Mouse (Mus musculus): ENCODE measurements around the gene Hnrnpf.

DNA sequence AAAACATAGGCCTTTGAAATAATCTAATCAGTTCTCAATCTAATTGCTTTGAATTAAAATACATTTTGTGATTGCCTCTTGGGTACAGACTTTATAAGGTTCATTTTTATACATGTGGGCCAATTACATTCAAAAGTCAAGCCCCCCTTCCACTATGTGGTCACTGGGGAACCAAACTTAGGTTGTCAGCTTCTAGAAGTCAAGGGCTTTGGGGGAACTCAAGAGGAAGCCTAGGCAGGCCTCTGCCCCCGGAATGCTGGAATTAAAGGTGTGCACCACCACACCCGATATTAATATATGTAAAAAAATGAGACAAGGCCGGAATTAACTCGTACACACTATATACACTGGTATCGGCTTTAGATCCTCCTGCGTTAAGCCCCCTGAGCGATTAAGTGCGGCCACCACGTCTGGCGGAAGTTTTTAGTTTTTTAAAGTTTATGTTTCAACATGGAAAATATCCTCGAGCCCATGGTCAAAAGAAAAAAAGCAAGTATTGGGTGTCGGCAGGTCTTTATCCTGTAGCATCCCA, 16.1 kb downstream of the Hnrnpf start:
- TF ChIP-seq CTCF (IDR thresholded peaks at IDR 0.05; ENCODE audit: borderline replicate concordance, control insufficient read depth, extremely low read depth, insufficient read depth, low read length, poor library complexity) (no peak), POLR2A (IDR thresholded peaks at IDR 0.05; ENCODE audit: control insufficient read depth, extremely low read depth, insufficient read depth, low read length, poor library complexity) (no peak)

Measured in thymus, adult 2 months (tissue).